Mouse (Mus musculus): Measurements from ENCODE around the gene Gm20716. TPM values are rescaled to one million over a fixed set of nuclear protein-coding genes. Genes with fewer than 3 reads are reported as not detected.
"Not testable (repeated sequence)": the region's sequence is repeated elsewhere in the genome, so short reads cannot be mapped to it uniquely, and the experiment has no call there.

Gm20716 gene
- polyA plus RNA-seq, 1 experiment from 2014 or later: 18.6 TPM

DNA sequence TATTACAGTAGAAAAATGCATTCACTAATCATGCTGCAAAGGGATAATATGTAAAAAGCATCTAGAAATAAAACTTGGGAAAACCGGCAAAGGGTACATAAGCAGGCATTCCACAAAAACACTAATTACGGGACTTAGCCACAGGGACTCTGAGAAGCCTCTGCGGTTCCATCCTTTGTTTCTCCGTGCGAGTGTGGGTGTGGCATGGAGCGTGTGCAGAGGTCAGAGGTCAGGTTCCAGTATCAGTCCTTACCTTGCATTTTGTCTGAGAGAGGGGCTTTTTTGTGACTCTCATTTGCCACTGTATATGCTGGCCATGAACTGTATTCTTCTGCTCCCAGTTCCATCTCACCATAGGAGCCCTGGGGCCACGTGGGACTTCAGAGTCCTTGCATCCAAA is 54.2 kb downstream of the Gm20716 start:
- Histone ChIP-seq H3K4me1 (no peaks in the 10 kb centered on the region), H3K9ac (no peak overlapping the region), H3K4me3 (no peak overlapping the region), H3K9me3 (no peaks in the 10 kb centered on the region), H3K4me2 (replicated peaks) (no peak overlapping the region), H3K27ac (no peak overlapping the region), H3K36me3 (peaks cover 17% of the 10 kb centered on the region), H3K27me3 (replicated peaks) (no peaks in the 10 kb centered on the region)
- 41% methylated on average over 7 of the region's 7 CpGs for WGBS
- ATAC-seq (ENCODE audit: low FRiP score, low read depth): no peak

DNA sequence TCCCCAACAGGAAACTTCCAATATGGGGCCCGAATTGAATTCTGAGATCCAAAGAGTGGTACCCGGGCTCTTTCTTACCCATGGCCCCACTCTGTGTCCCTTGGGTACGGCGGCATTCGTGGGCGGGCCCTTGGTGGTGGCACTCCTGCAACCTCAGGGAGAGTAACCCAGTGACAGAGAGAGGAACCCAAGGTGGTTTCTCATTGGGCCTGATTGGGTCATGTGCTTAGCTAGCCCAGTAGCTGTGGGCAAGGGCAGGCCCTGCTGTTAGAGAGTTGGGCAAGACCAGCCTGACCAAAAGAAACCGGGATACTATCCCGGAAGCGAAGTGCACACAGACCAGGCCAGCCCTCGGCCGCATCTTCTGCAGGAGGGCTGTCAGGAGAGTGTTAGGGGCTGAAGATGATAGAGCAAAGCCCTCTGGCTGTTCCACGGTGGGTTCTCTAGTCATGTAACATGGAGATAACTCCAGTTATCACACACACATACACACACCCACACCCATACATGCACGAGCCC is 59.9 kb downstream of the Gm20716 start:
- Histone ChIP-seq H3K9ac (no peak overlapping the region), H3K4me3 (no peak overlapping the region), H3K4me1 (peaks cover 20% of the 10 kb centered on the region), H3K9me3 (no peaks in the 10 kb centered on the region), H3K4me2 (replicated peaks) (peak overlapping the region; percentile 26; the same call in 1 of the 2 replicates), H3K27me3 (replicated peaks) (no peaks in the 10 kb centered on the region), H3K27ac (no peak overlapping the region), H3K36me3 (no peaks in the 10 kb centered on the region)
- WGBS: 12% methylated on average over 13 of the region's 13 CpGs
- peak; percentile 51; the same call in 1 of the 2 replicates for ATAC-seq (ENCODE audit: low FRiP score, low read depth)

DNA sequence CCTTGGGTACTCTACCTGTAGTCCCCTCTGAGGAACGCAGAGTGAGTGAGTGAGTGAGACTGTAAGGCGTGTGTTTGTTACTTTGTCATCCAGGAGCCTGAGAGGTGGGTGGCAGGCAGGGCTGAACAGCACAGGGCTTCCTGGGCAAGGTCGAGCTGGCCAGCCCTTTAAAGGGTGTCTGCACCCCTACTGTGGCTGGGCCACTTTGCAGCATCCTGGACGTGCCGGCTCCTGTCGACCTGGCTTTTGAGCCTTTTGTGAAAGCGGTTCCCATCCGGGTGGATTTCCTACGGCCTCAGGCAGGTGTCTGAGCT is 60.4 kb downstream of the Gm20716 start:
- Histone ChIP-seq H3K36me3 (no peaks in the 10 kb centered on the region), H3K27ac (no peak overlapping the region), H3K4me3 (no peak overlapping the region), H3K9ac (no peak overlapping the region), H3K4me2 (replicated peaks) (peak overlapping the region; percentile 26), H3K27me3 (replicated peaks) (no peaks in the 10 kb centered on the region), H3K9me3 (no peaks in the 10 kb centered on the region), H3K4me1 (peaks cover 20% of the 10 kb centered on the region)
- ATAC-seq (ENCODE audit: low FRiP score, low read depth): no peak
- WGBS: 4% methylated on average over 9 of the region's 9 CpGs

DNA sequence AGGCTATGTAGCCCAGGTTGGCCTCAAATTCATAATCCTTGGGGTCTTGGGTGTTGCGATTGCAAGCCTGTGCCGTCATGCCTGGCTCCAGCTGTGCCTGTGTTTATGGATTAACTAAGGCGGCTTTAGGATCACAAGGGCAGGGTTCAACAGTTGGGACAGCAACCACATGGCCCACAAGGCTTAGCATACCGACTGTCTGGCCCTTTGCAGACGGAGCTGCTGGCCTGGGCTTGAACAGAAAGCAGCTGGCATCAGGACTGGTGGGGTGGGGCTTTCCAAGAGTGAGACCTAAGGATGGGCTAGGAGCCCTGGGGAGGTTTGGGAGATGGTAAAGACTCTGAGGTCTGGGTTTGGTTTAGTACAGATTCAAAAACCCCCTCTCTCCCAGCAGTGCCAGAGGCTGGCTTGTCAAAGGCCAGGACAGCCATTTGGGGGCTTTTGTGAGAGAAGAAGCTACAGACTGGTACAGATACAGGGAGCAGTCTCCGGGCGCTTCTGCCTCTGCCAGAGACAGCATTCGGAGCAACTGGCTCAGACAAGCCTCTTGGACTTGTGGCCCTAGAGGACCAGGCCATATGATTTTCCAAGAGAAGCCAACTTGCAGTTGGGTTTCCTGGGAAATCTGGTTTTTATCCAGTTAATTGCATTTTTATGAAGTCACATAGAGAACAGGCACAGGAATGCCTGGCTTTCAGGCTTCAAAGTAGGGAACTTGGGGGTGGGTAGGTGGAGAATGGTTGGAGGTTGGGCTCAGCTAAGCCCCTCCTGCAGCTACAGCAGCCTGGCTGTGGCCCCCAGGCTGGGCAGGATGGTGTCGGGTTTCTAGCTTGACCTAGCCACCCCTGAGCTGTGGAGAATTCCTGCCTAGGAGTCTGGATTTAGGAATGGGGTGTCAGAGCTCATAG is 61.0 kb downstream of the Gm20716 start:
- Histone ChIP-seq H3K27me3 (replicated peaks) (no peaks in the 10 kb centered on the region), H3K36me3 (no peaks in the 10 kb centered on the region), H3K4me3 (no peak overlapping the region), H3K4me1 (peaks cover 20% of the 10 kb centered on the region), H3K4me2 (replicated peaks) (peak overlapping the region; percentile 26), H3K9me3 (no peaks in the 10 kb centered on the region), H3K9ac (no peak overlapping the region), H3K27ac (no peak overlapping the region)
- ATAC-seq (ENCODE audit: low FRiP score, low read depth): no peak
- 51% methylated on average over 9 of the region's 9 CpGs for WGBS

DNA sequence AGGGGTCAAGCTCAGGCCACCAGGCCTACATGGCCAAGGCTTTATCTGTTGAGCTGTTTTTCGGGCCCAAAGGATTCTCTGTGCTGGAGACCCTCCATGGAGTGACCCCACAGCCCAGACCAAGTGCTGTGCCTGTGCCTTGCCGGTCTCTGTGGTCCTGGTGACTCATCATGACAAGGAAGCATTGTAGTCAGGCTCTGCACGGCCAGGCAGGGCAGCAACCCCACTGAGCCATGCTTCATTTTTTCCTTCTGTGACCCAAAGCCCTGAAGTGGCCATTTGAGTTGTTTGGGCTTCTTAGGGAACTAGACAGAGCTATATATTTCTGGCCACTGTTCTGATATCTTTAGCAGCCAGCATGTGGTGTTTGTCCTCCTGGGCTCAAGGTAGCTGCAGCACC is 62.4 kb downstream of the Gm20716 start:
- no peaks in the 10 kb centered on the region for H3K36me3 ChIP-seq
- H3K27me3 ChIP-seq (replicated peaks): no peaks in the 10 kb centered on the region; the same call in 1 of the 2 replicates
- no peak overlapping the region for H3K9ac ChIP-seq
- peaks cover 20% of the 10 kb centered on the region for H3K4me1 ChIP-seq
- no peak overlapping the region for H3K4me2 ChIP-seq (replicated peaks)
- no peaks in the 10 kb centered on the region for H3K9me3 ChIP-seq
- ATAC-seq (ENCODE audit: low FRiP score, low read depth): no peak
- H3K4me3 ChIP-seq: no peak overlapping the region
- H3K27ac ChIP-seq: no peak overlapping the region
- WGBS: 48% methylated on average over 3 of the region's 3 CpGs

DNA sequence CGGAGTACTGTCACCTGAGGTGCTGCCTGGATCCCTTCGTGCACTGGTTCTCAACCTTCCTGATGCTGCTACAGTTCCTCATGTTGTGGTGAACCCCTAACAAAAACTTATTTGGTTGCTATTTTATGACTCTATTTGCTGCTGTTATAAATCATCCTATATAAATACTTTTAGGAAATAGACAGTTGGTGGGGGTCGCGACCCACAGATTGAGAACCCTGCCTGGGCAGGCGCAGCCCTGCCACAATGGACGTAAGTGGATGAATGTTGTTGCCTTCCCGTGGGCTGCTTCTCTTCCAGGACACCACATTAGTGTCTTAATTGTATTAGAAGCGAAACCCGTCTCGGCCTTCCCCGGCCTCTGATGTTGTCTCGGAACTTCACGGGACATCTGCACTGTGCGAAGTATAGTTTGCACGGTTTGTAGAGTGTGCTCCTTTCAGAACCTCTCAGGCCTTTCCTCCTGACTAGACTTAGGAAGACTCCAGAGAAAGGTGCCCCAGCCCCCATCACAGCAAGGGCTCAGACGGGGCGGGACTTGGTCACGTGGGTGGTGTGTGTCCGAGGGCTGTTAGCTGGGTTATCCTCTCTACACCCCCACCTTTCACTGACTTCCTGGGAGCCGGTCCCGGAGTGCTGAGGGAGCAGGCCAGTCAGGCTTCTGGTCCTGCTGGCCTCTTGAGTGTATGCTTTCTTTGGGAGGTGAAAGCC is 63.3 kb downstream of the Gm20716 start:
- H3K27ac ChIP-seq: no peak overlapping the region
- H3K9me3 ChIP-seq: no peaks in the 10 kb centered on the region
- H3K4me2 ChIP-seq (replicated peaks): no peak overlapping the region
- H3K4me1 ChIP-seq: peaks cover 20% of the 10 kb centered on the region
- H3K9ac ChIP-seq: no peak overlapping the region
- H3K27me3 ChIP-seq (replicated peaks): peaks cover 4% of the 10 kb centered on the region; the same call in 1 of the 2 replicates
- H3K36me3 ChIP-seq: no peaks in the 10 kb centered on the region
- WGBS: 51% methylated on average over 21 of the region's 21 CpGs
- H3K4me3 ChIP-seq: no peak overlapping the region
- ATAC-seq (ENCODE audit: low FRiP score, low read depth): no peak

DNA sequence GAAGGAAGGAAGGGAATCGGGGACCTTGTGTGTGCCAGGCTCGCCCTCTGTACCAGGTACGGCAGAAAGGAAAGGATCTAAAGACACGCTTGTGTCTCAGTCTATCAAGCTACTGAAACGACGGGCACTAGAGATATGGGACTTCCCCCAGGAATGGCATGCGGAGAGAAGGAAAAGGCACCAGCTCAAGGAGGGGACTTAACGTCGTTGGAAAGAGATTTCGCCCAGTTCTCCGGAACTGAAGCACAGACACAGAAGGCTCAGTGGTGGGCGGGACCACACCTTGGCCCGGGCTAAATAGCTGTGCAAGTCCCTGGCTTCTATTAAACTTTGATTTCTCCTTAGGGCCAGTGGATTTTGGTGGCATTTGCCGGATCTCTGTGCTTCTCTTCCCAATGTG is 68.2 kb downstream of the Gm20716 start:
- no peaks in the 10 kb centered on the region for H3K36me3 ChIP-seq
- H3K27ac ChIP-seq: no peak overlapping the region
- peak overlapping the region; percentile 33 for H3K9ac ChIP-seq
- no peak overlapping the region for H3K4me3 ChIP-seq
- ATAC-seq (ENCODE audit: low FRiP score, low read depth): no peak
- no peaks in the 10 kb centered on the region for H3K9me3 ChIP-seq
- peaks cover 6% of the 10 kb centered on the region; the same call in 1 of the 2 replicates for H3K27me3 ChIP-seq (replicated peaks)
- H3K4me1 ChIP-seq: peaks cover 11% of the 10 kb centered on the region
- 18% methylated on average over 14 of the region's 14 CpGs for WGBS
- peak overlapping the region; percentile 50 for H3K4me2 ChIP-seq (replicated peaks)

DNA sequence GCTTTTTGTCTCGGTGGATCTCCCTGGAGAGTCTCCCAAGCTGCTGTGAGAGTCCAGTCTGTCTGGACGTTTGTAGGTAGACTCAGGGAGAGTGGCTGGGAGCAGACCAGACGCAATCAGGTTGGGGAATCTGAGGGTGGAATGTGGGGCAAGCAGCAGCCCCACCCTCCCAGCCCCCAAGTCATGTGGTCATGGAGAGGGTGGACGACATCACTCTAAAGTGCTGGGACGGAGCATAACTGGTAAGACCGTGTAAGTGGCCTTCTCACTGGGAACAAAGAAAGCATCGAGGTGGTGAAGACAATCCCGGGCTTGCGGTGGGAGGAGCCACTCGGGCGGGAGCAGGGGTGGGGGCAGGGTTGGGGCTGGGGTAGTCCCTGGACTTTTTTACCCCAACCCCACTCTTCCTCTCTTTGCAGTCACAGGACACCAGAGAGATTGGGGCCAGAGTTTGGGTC is 68.6 kb downstream of the Gm20716 start:
- H3K27ac ChIP-seq: no peak overlapping the region
- H3K9me3 ChIP-seq: no peaks in the 10 kb centered on the region
- 3% methylated on average over 11 of the region's 11 CpGs for WGBS
- H3K9ac ChIP-seq: peak overlapping the region; percentile 33
- no peak; the same call in 1 of the 2 replicates for ATAC-seq (ENCODE audit: low FRiP score, low read depth)
- peak overlapping the region; percentile 50 for H3K4me2 ChIP-seq (replicated peaks)
- H3K4me1 ChIP-seq: peaks cover 11% of the 10 kb centered on the region
- peaks cover 6% of the 10 kb centered on the region; the same call in 1 of the 2 replicates for H3K27me3 ChIP-seq (replicated peaks)
- 0 out of 2 replicates have a peak overlapping the region, but pooled peaks have one; percentile 9 for H3K4me3 ChIP-seq
- no peaks in the 10 kb centered on the region for H3K36me3 ChIP-seq

DNA sequence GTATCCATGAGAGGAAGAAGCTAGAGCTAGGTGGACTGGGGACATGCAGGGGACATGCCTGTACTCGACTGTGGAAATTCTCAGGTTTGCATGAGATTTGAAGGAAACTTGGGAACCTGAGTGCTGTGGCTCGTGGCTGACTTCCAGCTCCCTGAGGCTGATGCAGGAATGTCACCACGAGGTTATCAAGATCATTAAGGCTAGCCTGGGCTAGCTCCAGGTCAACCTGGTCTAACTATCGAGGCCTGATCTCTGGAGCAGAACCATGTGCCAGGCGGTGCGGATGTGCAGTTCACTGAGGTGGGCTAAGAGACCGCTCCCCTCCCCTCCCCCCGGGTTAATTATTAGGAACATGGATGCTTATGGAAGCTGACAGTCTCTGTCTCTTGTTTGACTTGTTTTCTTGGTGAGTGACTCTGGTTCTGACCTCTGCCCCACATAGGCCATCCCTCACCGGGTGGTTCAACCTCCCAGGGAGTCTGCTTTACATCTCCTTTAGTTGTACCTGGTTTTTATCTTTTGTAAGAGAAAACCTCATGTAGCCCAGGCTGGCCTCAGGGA is 69.7 kb downstream of the Gm20716 start:
- Histone ChIP-seq H3K4me2 (replicated peaks) (no peak overlapping the region), H3K9ac (no peak overlapping the region), H3K4me3 (no peak overlapping the region), H3K9me3 (no peaks in the 10 kb centered on the region), H3K27me3 (replicated peaks) (peaks cover 6% of the 10 kb centered on the region; the same call in 1 of the 2 replicates), H3K36me3 (no peaks in the 10 kb centered on the region), H3K27ac (no peak overlapping the region), H3K4me1 (peaks cover 11% of the 10 kb centered on the region)
- 83% methylated on average over 9 of the region's 9 CpGs for WGBS
- ATAC-seq (ENCODE audit: low FRiP score, low read depth): no peak

DNA sequence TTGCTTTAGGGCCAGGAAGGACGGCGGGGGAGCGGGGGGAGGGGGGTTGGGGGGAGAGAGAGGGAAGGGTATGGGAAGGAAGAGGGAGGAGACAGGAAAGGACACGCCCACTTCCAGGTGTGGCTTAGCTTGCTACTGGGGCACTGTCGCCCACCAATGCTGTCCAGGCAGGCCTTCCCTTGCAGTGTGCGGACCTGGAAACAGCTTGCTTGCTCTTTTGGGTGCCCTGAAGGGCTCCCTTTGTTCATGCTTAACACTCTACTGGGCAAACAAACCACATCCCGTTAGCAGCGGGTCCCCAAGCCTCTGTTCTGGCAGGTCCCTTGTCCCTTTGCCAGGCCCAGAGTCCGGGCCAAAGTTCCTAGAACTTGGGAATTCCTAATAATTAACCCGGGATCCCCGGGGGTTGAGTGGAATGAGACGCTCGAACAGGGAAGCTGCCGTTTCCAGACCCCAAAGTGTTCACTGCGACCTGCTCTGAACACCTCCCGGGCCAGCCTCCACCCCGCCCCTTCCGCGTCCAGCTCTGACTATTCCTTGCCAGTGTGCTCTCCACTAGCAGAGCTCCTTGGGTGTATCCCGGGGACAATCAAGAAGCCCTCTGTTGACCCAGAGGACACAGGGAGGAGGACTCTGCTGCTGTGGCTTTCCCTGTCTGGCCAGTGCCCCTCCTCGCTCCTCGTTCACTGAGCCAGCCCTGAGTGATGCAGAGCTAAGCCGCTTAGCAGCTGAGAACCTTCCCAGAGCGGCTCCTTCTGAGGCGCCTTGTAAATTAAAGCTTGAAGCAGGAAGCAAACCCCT is 71.1 kb downstream of the Gm20716 start:
- peaks cover 6% of the 10 kb centered on the region; the same call in 1 of the 2 replicates for H3K27me3 ChIP-seq (replicated peaks)
- H3K27ac ChIP-seq: no peak overlapping the region
- H3K4me3 ChIP-seq: no peak overlapping the region; the same call in 1 of the 2 replicates
- 0 out of 2 replicates have a peak overlapping the region, but pooled peaks have one; percentile 33 for H3K9ac ChIP-seq
- 6% methylated on average over 25 of the region's 25 CpGs for WGBS
- no peaks in the 10 kb centered on the region for H3K9me3 ChIP-seq
- peak overlapping the region; percentile 53 for H3K4me2 ChIP-seq (replicated peaks)
- H3K36me3 ChIP-seq: no peaks in the 10 kb centered on the region
- H3K4me1 ChIP-seq: peaks cover 18% of the 10 kb centered on the region
- ATAC-seq (ENCODE audit: low FRiP score, low read depth): no peak

DNA sequence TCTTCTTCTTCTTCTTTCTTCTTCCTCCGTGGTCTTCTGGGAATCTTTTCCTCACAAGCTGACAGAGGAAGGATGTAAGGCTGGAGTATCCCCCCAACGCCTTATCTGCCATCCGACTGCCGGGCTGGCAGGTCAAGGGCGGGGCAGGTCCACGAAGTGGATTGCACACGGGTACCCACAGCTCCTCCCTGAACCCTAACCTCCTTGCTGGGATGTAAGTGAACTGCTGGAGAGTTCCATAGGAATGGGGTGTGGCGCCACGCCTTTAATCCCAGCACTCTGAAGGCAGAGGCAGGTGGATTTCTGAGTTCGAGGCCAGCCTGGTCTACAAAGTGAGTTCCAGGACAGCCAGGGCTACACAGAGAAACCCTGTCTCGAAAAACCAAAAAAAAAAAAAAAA is 72.2 kb downstream of the Gm20716 start:
- not testable (repeated sequence) for H3K4me3 ChIP-seq; H3K36me3 ChIP-seq; H3K9me3 ChIP-seq; H3K9ac ChIP-seq; H3K4me2 ChIP-seq (replicated peaks); ATAC-seq (ENCODE audit: low FRiP score, low read depth); H3K27me3 ChIP-seq (replicated peaks); H3K27ac ChIP-seq
- H3K4me1 ChIP-seq: peaks cover 18% of the 10 kb centered on the region
- WGBS: 60% methylated on average over 10 of the region's 11 CpGs

Measured in neural tube, embryonic 12.5 days (tissue).